Mouse (Mus musculus) brown adipose tissue, adult 24 weeks (tissue): Measurements from ENCODE around the gene Gm35549. TPM values are rescaled to one million over a fixed set of nuclear protein-coding genes. Genes with fewer than 3 reads are reported as not detected.
"Not testable (repeated sequence)": the region's sequence is repeated elsewhere in the genome, so short reads cannot be mapped to it uniquely, and the experiment has no call there.

Source experiments
- H3K27ac ChIP-seq: fragments of 200-500 bp; replicated peaks from 2 replicates; pipeline ENCODE4 v1.5.1; 2012; ENCODE audit warnings: low read depth, mild to moderate bottlenecking, low read length
- H3K4me1 ChIP-seq: fragments of 200-500 bp; 2 replicates; pipeline ENCODE4 v1.6.1; 2012; ENCODE audit warnings: low read length, mixed read lengths; ENCODE audit not compliant: control insufficient read depth, insufficient read depth, insufficient read length
- H3K4me3 ChIP-seq: fragments of 200-500 bp; 2 replicates; pipeline ENCODE4 v1.5.1; 2012; ENCODE audit warnings: low read depth, mild to moderate bottlenecking, low read length, moderate library complexity; ENCODE audit not compliant: insufficient read depth
- polyA plus RNA-seq: library from polyadenylated mRNA; stranded (reverse); fragments of >200 nt; gene quantifications from 2 replicates; pipeline ENCODE4 v1.2.4, GENCODE M21; 2012; ENCODE audit not compliant: missing spikeins, insufficient read depth, insufficient read length

The Gm35549 gene
- not detected in 2 replicates for polyA plus RNA-seq

GRCm38 (mm10) chr9:122843760-122844159 lies at the start of gene Gm35549:
Gm35549 (minus strand) TSS chr9:122844035.
- no peak within 1 kb of the TSS for H3K27ac ChIP-seq
- no peak within 1 kb of the TSS for H3K4me3 ChIP-seq
- no peaks in the 10 kb centered on the region for H3K4me1 ChIP-seq

- H3K27ac ChIP-seq, result no peak overlapping the region
- peaks cover 5% of the 10 kb centered on the region; the same call in 1 of the 2 replicates for H3K4me1 ChIP-seq
- peak overlapping the region; percentile 95 for H3K4me3 ChIP-seq
These were observed 42.7 kb upstream of the Gm35549 start for GRCm38 (mm10) chr9:122886372-122887179.

- Histone ChIP-seq H3K27ac (no peak within 1 kb of the TSS), H3K4me3 (peak within 1 kb of the TSS; percentile 95), H3K4me1 (peaks cover 5% of the 10 kb centered on the region; the same call in 1 of the 2 replicates)
These were observed 41.5 kb upstream of the Gm35549 start, which contains the start of gene Zkscan7 for GRCm38 (mm10) chr9:122885385-122885784. Zkscan7 (plus strand) TSS chr9:122885685.

- Histone ChIP-seq H3K27ac (peak overlapping the region; percentile 74), H3K4me1 (no peaks in the 10 kb centered on the region), H3K4me3 (no peak overlapping the region)
These were observed 31.3 kb upstream of the Gm35549 start for GRCm38 (mm10) chr9:122875145-122875544.

GRCm38 (mm10) chr9:122874653-122875052 lies 30.8 kb upstream of the Gm35549 start:
- H3K27ac ChIP-seq, result peak overlapping the region; percentile 74

GRCm38 (mm10) chr9:122872595-122872994 lies 28.8 kb upstream of the Gm35549 start:
- Histone ChIP-seq H3K27ac (no peak overlapping the region), H3K4me3 (no peak overlapping the region), H3K4me1 (no peaks in the 10 kb centered on the region)

More at GRCm38 (mm10) chr9:122874653-122875052, 30.8 kb upstream of the Gm35549 start:
- Histone ChIP-seq H3K4me3 (no peak overlapping the region), H3K4me1 (no peaks in the 10 kb centered on the region)

- peak overlapping the region; percentile 100 for H3K4me3 ChIP-seq
- H3K27ac ChIP-seq, result peak overlapping the region; percentile 62
- peaks cover 4% of the 10 kb centered on the region; the same call in 1 of the 2 replicates for H3K4me1 ChIP-seq
These were observed 22.4 kb upstream of the Gm35549 start for GRCm38 (mm10) chr9:122866192-122866591.

GRCm38 (mm10) chr9:122865697-122866166 lies 21.9 kb upstream of the Gm35549 start, which contains the start of gene Zfp445:
Zfp445 (minus strand) TSS chr9:122866006.
- Histone ChIP-seq H3K27ac (peak within 1 kb of the TSS; percentile 98), H3K4me3 (peak within 1 kb of the TSS; percentile 100), H3K4me1 (peaks cover 4% of the 10 kb centered on the region; the same call in 1 of the 2 replicates)

GRCm38 (mm10) chr9:122864848-122865247 lies 21.0 kb upstream of the Gm35549 start:
- peaks cover 4% of the 10 kb centered on the region; the same call in 1 of the 2 replicates for H3K4me1 ChIP-seq
- H3K4me3 ChIP-seq, result peak overlapping the region; percentile 48
- H3K27ac ChIP-seq, result no peak overlapping the region

- H3K27ac ChIP-seq, result no peak overlapping the region
- H3K4me1 ChIP-seq, result peaks cover 4% of the 10 kb centered on the region; the same call in 1 of the 2 replicates
- H3K4me3 ChIP-seq, result no peak overlapping the region
These were observed 19.9 kb upstream of the Gm35549 start for GRCm38 (mm10) chr9:122863731-122864130.

- H3K4me3 ChIP-seq, result no peak overlapping the region
- no peak overlapping the region for H3K27ac ChIP-seq
- peaks cover 4% of the 10 kb centered on the region; the same call in 1 of the 2 replicates for H3K4me1 ChIP-seq
These were observed 16.9 kb upstream of the Gm35549 start for GRCm38 (mm10) chr9:122860752-122861151.

GRCm38 (mm10) chr9:122856716-122857115 lies 12.9 kb upstream of the Gm35549 start:
- Histone ChIP-seq H3K27ac (no peak overlapping the region), H3K4me1 (no peaks in the 10 kb centered on the region), H3K4me3 (no peak overlapping the region)

GRCm38 (mm10) chr9:122855617-122856016 lies 11.8 kb upstream of the Gm35549 start:
- no peak overlapping the region for H3K27ac ChIP-seq
- no peaks in the 10 kb centered on the region for H3K4me1 ChIP-seq
- no peak overlapping the region for H3K4me3 ChIP-seq

- H3K4me3 ChIP-seq, H3K4me1 ChIP-seq, H3K27ac ChIP-seq: not testable (repeated sequence)
These were observed 11.3 kb upstream of the Gm35549 start for GRCm38 (mm10) chr9:122855141-122855540.

- no peaks in the 10 kb centered on the region for H3K4me1 ChIP-seq
- no peak overlapping the region for H3K4me3 ChIP-seq
- H3K27ac ChIP-seq, result no peak overlapping the region
These were observed 10.7 kb upstream of the Gm35549 start for GRCm38 (mm10) chr9:122854526-122854925.
